Mouse (Mus musculus) cerebellum, postnatal 25 days (tissue): ENCODE results near the gene Ccdc167.

ENCODE experiments used
- DNase-seq, 2 experiments: peaks; one replicate each; pipeline ENCODE4 v3.0.0; 2021; ENCODE audit warnings: mixed read lengths in 2 of 2

Gene Ccdc167

DNA sequence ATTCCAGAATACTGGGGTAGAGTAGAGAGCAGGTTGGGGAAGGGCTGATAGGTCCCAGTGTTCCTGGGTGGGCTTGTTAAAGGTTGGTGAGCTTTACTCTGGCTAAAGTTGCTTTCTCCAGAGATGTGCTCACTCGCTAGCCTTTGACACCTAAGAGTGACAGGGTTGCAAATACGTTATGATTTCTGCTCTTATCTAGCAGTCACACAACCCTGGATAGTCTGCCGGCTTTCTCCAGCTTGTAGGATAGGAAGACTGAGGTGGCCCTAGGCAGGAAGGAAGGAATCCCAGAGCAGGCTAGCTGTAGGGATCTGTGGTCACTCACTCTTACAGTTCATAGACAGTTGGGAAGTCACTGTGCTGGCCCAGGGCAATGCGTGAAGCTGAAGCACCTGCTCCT, 32.6 kb downstream of the Ccdc167 start:
- DNase-seq, result no peak

DNA sequence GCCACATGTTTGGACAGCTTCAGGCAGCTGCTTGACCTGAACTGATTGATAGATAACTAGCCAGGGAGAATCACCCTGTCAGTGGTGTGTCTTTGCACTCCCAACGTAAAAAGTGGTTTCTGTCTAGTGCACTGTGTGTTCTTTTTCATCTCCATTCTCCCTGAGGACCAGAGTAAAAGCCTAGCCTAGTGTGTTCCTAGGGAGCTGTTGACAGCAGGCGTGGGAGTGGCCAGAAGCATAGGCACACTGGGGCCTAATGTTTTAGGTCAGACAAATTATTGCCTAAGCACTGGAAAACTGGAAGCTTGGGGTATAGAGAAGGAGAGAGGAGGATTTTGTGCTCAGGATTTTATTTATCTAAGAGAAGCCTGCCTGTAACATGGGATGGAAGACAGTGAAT, 33.7 kb downstream of the Ccdc167 start:
- no peak for DNase-seq

DNA sequence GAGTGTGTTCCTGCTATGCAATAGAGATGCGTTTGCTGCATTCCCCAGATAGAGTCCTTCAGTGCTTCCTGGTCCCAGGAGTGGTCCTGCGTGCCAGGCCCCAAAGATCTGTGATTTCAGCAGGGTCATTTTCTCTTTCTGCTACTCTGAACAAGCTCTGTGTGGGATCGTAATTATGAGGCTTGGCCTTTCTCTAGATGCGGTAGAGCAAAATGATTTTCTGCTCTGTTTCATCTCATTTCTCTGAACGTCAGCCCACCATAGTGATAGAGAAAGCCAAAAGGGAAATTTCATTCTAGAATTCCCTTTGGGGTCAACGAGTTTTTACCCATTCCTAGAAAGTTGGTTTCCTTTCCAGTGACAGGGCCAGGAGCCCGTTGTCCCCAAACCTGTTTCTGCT, 34.6 kb downstream of the Ccdc167 start:
- no peak for DNase-seq

GRCm38 (mm10) chr17:29681669-29682068, 35.2 kb downstream of the Ccdc167 start:
- peak in 1 of 2 experiments; percentile 52 for DNase-seq

DNA sequence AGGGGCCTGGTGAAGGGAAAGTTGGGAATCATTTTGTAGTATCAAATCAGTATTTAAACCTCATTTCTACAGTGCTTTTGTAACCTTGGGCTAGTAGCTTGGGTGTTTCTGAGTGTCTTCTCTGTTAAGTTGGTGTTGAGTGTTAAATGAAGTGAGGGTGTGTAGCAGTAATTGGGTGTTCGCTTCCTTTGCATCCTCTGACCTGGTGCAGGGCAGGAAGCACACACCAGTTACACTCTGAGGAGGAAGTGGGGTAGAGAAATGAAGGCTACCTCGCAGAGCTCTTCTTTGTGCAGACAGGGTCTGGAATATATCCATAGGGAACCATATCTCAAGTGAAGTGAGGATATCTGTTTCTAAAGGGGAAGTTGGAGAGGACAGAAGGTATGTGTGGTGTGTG, 35.9 kb downstream of the Ccdc167 start:
- DNase-seq, result no peak

- DNase-seq, result peak; percentile 96 to 98
Measured at GRCm38 (mm10) chr17:29680174-29680573, 36.7 kb downstream of the Ccdc167 start.

DNA sequence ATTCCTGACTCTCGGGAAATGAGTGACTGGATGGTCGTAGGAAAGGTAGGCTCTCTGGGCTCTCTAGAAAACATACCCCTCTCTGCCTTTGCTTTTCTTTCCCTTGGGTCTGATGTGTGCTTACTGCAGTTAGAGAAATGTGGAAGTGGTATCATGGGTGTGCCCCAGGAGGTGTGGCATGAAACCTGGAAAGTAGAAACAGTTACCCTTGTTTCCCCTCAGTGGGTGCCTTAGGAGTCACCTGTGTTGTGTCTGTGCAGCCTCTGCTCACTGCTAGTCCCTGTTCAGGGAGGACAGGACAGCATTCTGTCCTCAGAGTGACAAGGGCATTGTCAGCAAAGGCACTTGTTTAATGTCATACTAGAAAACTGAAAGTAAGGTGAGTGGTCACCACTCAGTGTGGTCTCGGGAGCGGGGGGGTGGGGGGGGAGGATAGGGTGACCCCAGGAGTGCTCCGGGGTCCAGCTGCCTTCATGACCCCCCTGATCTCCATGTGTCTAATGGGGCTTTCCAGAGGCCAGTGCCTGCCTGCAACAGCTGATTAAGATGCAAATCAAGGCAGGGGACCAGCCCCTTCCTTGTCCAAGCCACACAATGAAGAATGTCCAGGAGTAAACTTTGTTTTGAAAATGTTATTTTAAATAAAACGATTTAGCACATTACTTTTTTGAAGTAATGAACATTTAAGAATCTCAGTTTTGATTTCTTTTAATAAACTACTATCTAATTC, 37.6 kb downstream of the Ccdc167 start:
- peak in 1 of 2 experiments; percentile 19 for DNase-seq

DNA sequence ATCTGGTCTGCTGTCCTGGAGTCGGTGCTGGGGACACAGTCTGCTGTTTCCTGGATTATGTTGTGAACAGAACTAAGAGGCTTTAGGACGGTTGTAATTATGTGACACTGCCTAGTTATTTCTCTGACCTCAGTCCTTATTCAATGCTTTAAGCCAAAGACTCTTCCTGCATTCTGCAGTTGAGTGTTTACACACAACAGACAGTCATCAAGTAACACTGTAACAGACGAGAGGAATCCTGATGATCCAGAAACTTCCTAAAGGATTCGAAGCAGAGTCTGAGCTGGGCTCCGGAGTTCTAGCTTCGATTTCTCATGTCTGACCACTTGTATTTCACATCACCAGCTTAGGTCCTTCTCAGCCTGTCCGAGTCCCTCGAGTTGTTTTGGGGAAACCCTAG, 38.3 kb downstream of the Ccdc167 start:
- peak in 1 of 2 experiments; percentile 15 for DNase-seq

DNA sequence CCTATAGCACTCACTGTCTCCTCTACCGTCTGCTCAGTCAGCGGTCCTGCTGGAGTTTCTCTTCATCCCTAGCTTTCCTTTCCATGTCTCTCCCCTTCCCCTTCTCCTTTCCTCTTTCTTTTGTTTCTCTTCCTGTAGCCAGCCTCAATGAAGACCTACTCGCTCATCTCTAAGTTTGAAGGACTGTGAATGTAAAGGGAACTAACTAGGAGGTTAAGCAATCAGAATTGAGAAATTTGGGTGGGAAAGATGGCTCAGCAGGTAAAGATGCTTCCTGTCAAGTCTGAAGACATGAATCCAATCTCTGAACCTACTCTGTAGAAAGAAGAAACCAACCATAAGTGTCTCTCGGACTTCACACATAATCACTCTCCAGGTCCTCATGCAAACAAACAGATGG, 43.5 kb downstream of the Ccdc167 start:
- DNase-seq, result no peak

DNA sequence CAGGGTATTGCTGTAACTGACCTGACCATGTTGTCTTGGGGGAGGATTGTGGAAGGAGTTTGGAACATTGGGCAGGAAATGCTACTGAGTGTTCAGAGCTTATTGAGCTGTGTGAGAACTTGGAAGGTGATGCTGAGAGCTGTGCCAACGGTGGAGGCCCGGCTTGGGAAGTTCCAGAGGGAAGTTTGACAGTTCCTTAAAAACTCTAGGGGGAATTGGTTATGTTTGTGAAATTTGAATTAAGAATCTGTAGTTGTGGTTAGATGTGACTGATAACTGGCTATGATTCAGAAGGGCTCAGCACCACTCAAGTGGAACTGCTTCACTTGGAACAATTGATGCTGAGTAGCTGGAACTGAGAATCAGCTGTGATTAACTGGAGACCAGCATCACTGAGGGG, 45.8 kb downstream of the Ccdc167 start:
- DNase-seq, result peak in 1 of 2 experiments; percentile 51

GRCm38 (mm10) chr17:29669936-29670335, 46.9 kb downstream of the Ccdc167 start:
- peak in 1 of 2 experiments; percentile 12 for DNase-seq

DNA sequence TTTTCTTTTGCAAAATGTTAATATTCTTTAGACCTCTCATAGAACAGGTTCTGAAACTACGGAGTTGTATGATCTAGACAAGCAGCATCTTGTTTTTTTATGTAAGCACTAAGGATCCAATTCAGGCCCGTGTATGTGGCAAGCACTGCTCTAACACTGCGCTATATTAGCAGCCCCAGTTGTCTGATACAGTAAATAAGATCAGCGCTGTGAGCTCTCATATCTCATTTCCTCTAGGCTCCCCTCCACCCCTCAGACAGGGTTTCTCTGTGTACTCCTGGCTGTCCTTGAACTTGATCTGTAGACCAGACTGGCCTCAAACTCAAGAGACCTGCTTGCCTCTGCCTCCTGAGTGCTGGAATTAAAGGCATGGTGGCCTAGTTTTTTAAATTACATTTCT, 47.8 kb downstream of the Ccdc167 start:
- no peak for DNase-seq

DNA sequence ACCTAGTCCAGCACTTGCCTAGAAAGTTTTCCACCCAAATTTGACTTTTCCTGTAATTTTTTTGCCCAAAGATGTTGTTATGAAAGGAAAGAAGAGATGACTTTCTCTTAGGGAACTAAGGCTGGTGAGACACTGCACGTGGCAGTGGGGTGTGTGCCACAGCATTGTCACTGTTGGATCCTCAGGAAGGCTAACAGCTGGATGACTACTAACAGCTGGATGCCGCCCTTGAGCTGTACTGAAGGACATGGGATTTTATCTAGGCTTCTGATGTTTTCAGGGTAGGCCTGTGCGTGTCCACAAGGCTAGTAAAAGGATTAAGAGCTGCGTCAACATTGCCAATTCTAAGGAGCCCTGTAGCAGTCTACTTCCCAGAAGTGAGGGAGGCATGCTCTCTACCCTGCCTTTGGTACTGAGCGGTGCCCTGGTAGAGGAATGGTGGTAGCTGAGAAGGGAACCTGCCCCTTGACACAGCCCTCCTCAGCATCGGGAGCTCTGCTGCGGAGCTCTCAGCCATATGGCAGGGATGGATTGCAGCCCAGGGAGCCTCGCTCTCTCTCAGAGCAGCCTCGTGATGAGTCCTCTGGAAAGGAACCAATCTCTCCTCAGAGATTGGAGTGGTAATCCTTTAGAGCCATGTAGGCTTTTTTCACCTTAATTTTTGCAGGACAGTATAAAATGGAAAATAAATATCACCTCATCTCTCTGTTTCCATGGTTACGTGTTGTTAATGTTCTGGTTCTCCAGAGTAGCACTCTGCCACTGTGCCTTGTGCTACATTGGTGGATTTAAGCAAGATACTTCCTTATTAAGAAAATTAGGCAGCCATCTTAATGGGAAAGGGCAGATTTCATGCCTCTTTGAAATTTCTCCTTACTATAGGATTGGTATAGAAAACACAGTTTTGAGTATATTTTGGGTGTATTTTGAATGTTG, 48.5 kb downstream of the Ccdc167 start:
- DNase-seq, result peak; percentile 91 to 92

DNA sequence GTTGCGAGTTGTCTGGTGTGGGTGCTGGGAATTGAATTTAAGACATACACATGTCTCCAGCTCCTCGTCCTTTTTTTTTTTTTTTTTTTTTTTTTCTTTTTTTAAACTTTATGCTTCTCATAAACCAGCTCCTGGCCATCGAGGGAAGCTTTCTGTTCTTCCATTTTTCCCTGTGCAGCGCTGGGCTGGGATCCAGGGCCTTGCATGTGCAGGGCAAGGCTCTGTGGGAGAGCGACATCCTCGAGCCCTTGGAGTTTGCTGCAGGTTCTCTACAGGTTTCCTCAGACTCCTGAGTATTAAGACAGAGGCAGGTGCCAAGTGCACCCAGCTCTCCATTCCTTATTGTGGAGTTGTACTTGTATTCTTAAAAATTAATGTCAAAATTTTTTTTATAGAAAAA, 54.7 kb downstream of the Ccdc167 start:
- peak in 1 of 2 experiments; percentile 67 for DNase-seq

GRCm38 (mm10) chr17:29660762-29661391, 56.0 kb downstream of the Ccdc167 start:
- DNase-seq, result no peak

DNA sequence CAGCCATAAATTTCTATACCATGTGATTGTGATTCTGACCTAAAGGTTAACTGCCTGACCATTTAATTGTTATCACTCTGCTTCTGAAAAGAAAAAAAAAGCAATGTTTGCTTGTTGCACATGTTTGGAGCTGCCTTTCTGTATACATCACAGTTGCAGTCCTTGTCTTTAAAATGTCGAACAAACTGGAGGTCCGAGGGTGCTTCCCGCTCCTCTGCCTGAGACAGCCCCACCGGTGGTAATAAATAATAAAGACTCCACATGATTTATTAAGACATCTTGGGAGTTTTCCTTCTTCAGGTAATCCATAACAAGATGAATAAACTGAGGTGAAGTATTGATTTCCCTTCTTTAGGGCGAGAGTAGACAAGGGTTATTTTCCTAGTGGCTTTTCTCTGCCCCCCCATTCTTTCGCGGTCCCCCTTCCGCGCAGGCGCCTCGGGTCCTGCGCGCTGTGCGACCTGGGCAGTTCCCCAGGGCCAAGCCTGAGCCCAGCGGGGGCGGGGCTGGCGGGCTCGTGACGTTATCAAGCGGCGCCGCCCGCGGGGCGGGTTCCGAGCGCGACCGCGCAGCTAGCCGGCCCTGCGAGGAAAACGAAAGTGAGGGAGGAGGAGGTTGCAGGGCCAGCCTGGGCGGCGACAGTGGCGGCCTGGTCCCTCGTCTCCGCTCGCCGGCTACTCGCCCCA, 56.6 kb downstream of the Ccdc167 start, which contains the start of gene Cmtr1:
Cmtr1 (plus strand) TSS at position 520 of the 686 bp plus-strand sequence.
- DNase-seq, result peak; percentile 99

DNA sequence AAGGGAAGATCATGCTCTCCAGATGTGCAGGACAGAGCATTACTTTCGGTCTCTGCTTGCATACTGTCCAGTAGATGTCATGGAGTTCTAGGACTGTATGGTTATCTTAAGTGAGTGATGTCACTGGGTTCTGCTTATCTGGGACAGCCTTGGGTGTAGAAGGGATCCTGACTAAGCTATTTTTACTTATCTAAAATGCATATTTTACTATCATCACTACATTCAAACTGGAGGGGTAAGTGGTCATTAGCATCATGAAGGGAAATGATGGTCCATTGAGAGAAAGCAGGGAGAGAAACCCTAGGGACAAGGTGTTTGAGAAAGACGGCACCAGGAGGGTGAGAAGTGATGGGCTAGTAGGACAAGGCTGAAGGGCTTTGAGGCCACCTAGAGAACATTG, 58.6 kb downstream of the Ccdc167 start:
- DNase-seq, result no peak

GRCm38 (mm10) chr17:29642219-29642618, 74.6 kb downstream of the Ccdc167 start:
- DNase-seq, result no peak

- no peak for DNase-seq
Measured at GRCm38 (mm10) chr17:29640971-29641370, 75.9 kb downstream of the Ccdc167 start.

DNA sequence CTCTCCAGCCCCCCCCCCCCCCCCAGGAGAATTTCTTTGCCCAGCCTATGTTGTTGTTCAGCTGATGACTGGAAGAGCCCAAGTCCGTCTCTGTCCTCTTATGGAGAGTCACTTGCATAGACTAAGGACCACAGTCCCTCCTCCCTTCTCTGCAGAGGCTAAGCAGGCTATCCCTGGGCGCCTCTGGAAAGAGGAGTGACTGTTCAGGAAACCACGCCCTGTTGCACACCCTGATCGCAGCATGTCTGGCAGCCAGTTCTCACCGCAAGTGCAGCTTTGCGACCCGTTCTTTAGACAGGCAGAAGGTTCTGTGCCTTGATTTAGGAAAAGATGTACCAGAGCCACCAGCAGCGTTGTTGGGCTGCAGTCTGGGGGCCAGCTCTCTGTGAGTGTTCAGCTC, 78.9 kb downstream of the Ccdc167 start:
- no peak for DNase-seq

DNA sequence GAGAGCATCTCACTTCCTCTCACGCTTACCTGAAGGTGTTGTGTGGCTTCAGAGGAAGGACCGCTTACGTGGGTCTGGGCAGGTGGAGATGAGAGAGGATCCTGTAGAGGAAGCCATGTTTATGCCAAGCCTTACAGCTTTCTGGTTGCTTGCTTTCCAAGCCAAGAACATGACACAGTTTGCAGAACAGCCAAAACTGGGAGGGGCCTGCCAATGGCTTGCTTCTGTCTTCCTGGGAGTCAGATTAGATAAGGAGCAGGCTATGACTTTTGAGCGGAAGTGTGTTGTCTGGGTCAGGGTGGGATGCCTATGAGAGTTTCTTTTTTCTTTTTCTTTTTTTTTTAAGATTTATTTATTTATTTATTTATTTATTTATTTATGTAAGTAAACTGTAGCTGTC, 79.5 kb downstream of the Ccdc167 start:
- DNase-seq, result peak; percentile 42 to 56
